Mouse (Mus musculus): ENCODE data around the gene Sept9. TPM values are rescaled to one million over a fixed set of nuclear protein-coding genes. Genes with fewer than 3 reads are reported as not detected.

Gene Sept9
- polyA plus RNA-seq, 1 experiment from 2014 or later, result 34.5 TPM

- no peak overlapping the region for H3K9ac ChIP-seq (replicated peaks)
- ATAC-seq (no peak), DNase-seq (no peak)
- no peaks in the 10 kb centered on the region for H3K27me3 ChIP-seq (ENCODE audit: insufficient read depth, low read length)
- TF ChIP-seq EP300 (IDR thresholded peaks at IDR 0.05; ENCODE audit: low read depth), result no peak
- no peak overlapping the region for H3K4me2 ChIP-seq (ENCODE audit: low read depth, low read length)
- H3K27ac ChIP-seq (ENCODE audit: low read depth), result no peak overlapping the region
- H3K36me3 ChIP-seq (replicated peaks; ENCODE audit: insufficient read depth, low read length), result peaks cover 13% of the 10 kb centered on the region; the same call in 1 of the 2 replicates
- 86% methylated on average over 30 of the region's 30 CpGs for WGBS (ENCODE audit: insufficient replicate concordance)
- H3K4me3 ChIP-seq (ENCODE audit: low read depth, low read length), result no peak overlapping the region
- H3K4me1 ChIP-seq (ENCODE audit: insufficient read depth), result no peaks in the 10 kb centered on the region
- no peaks in the 10 kb centered on the region for H3K9me3 ChIP-seq (ENCODE audit: low read length)
Measured at GRCm38 (mm10) chr11:117291271-117292059, 92.0 kb downstream of the Sept9 start.

- no peaks in the 10 kb centered on the region for H3K27me3 ChIP-seq (ENCODE audit: insufficient read depth, low read length)
- peaks cover 13% of the 10 kb centered on the region; the same call in 1 of the 2 replicates for H3K36me3 ChIP-seq (replicated peaks; ENCODE audit: insufficient read depth, low read length)
- no peak overlapping the region for H3K27ac ChIP-seq (ENCODE audit: low read depth)
- DNase-seq (peak; percentile 55), ATAC-seq (peak; percentile 44; the same call in 1 of the 2 replicates)
- 40% methylated on average over 11 of the region's 11 CpGs for WGBS (ENCODE audit: insufficient replicate concordance)
- no peak overlapping the region for H3K9ac ChIP-seq (replicated peaks)
- no peaks in the 10 kb centered on the region for H3K4me1 ChIP-seq (ENCODE audit: insufficient read depth)
- H3K4me2 ChIP-seq (ENCODE audit: low read depth, low read length), result no peak overlapping the region
- H3K4me3 ChIP-seq (ENCODE audit: low read depth, low read length), result no peak overlapping the region
- TF ChIP-seq CTCF (IDR thresholded peaks at IDR 0.05; ENCODE audit: low read depth), result no peak
- no peaks in the 10 kb centered on the region for H3K9me3 ChIP-seq (ENCODE audit: low read length)
Measured at GRCm38 (mm10) chr11:117292446-117292845, 93.0 kb downstream of the Sept9 start.

GRCm38 (mm10) chr11:117295266-117295665, 95.8 kb downstream of the Sept9 start:
- Histone ChIP-seq H3K9ac (replicated peaks) (no peak overlapping the region), H3K4me3 (ENCODE audit: low read depth, low read length) (no peak overlapping the region), H3K36me3 (replicated peaks; ENCODE audit: insufficient read depth, low read length) (peaks cover 13% of the 10 kb centered on the region; the same call in 1 of the 2 replicates), H3K4me1 (ENCODE audit: insufficient read depth) (no peaks in the 10 kb centered on the region), H3K4me2 (ENCODE audit: low read depth, low read length) (no peak overlapping the region), H3K9me3 (ENCODE audit: low read length) (no peaks in the 10 kb centered on the region), H3K27ac (ENCODE audit: low read depth) (no peak overlapping the region), H3K27me3 (ENCODE audit: insufficient read depth, low read length) (no peaks in the 10 kb centered on the region)
- WGBS (ENCODE audit: insufficient replicate concordance), result 61% methylated on average over 5 of the region's 7 CpGs
- DNase-seq (no peak), ATAC-seq (no peak)
- TF ChIP-seq CTCF (IDR thresholded peaks at IDR 0.05; ENCODE audit: low read depth), result no peak
- no peak for TF ChIP-seq EP300 (IDR thresholded peaks at IDR 0.05; ENCODE audit: low read depth)

GRCm38 (mm10) chr11:117296116-117296499, 96.6 kb downstream of the Sept9 start:
- Histone ChIP-seq H3K27me3 (ENCODE audit: insufficient read depth, low read length) (no peaks in the 10 kb centered on the region), H3K9ac (replicated peaks) (no peak overlapping the region), H3K4me1 (ENCODE audit: insufficient read depth) (no peaks in the 10 kb centered on the region), H3K9me3 (ENCODE audit: low read length) (no peaks in the 10 kb centered on the region), H3K27ac (ENCODE audit: low read depth) (no peak overlapping the region), H3K4me2 (ENCODE audit: low read depth, low read length) (no peak overlapping the region), H3K36me3 (replicated peaks; ENCODE audit: insufficient read depth, low read length) (peaks cover 9% of the 10 kb centered on the region; the same call in 1 of the 2 replicates), H3K4me3 (ENCODE audit: low read depth, low read length) (no peak overlapping the region)
- 65% methylated on average over 4 of the region's 4 CpGs for WGBS (ENCODE audit: insufficient replicate concordance)
- ATAC-seq, result no peak
- no peak for TF ChIP-seq CTCF (IDR thresholded peaks at IDR 0.05; ENCODE audit: low read depth)
- DNase-seq, result no peak

- no peak overlapping the region for H3K27ac ChIP-seq (ENCODE audit: low read depth)
- H3K4me3 ChIP-seq (ENCODE audit: low read depth, low read length), result no peak overlapping the region
- 77% methylated on average over 13 of the region's 14 CpGs for WGBS (ENCODE audit: insufficient replicate concordance)
- TF ChIP-seq EP300 (IDR thresholded peaks at IDR 0.05; ENCODE audit: low read depth) (no peak), CTCF (IDR thresholded peaks at IDR 0.05; ENCODE audit: low read depth) (no peak)
- H3K9ac ChIP-seq (replicated peaks), result no peak overlapping the region
- H3K4me1 ChIP-seq (ENCODE audit: insufficient read depth), result no peaks in the 10 kb centered on the region
- H3K9me3 ChIP-seq (ENCODE audit: low read length), result no peaks in the 10 kb centered on the region
- peaks cover 8% of the 10 kb centered on the region; the same call in 1 of the 2 replicates for H3K36me3 ChIP-seq (replicated peaks; ENCODE audit: insufficient read depth, low read length)
- no peak overlapping the region for H3K4me2 ChIP-seq (ENCODE audit: low read depth, low read length)
- no peaks in the 10 kb centered on the region for H3K27me3 ChIP-seq (ENCODE audit: insufficient read depth, low read length)
- ATAC-seq, result no peak
- no peak for DNase-seq
Measured at GRCm38 (mm10) chr11:117296500-117297189, 97.2 kb downstream of the Sept9 start.

- DNase-seq (no peak), ATAC-seq (no peak)
- no peaks in the 10 kb centered on the region for H3K9me3 ChIP-seq (ENCODE audit: low read length)
- WGBS (ENCODE audit: insufficient replicate concordance), result 76% methylated on average over 3 of the region's 3 CpGs
- no peak overlapping the region for H3K9ac ChIP-seq (replicated peaks)
- TF ChIP-seq CTCF (IDR thresholded peaks at IDR 0.05; ENCODE audit: low read depth), result no peak
- no peak for TF ChIP-seq EP300 (IDR thresholded peaks at IDR 0.05; ENCODE audit: low read depth)
- H3K4me3 ChIP-seq (ENCODE audit: low read depth, low read length), result no peak overlapping the region
- H3K4me2 ChIP-seq (ENCODE audit: low read depth, low read length), result no peak overlapping the region
- H3K36me3 ChIP-seq (replicated peaks; ENCODE audit: insufficient read depth, low read length), result peaks cover 3% of the 10 kb centered on the region; the same call in 1 of the 2 replicates
- no peak overlapping the region for H3K27ac ChIP-seq (ENCODE audit: low read depth)
- H3K27me3 ChIP-seq (ENCODE audit: insufficient read depth, low read length), result no peaks in the 10 kb centered on the region
- peaks cover 1% of the 10 kb centered on the region; the same call in 1 of the 2 replicates for H3K4me1 ChIP-seq (ENCODE audit: insufficient read depth)
Measured at GRCm38 (mm10) chr11:117297190-117297829, 97.8 kb downstream of the Sept9 start.
